Mouse (Mus musculus): ENCODE measurements around the gene Cyb561d2.

DNA sequence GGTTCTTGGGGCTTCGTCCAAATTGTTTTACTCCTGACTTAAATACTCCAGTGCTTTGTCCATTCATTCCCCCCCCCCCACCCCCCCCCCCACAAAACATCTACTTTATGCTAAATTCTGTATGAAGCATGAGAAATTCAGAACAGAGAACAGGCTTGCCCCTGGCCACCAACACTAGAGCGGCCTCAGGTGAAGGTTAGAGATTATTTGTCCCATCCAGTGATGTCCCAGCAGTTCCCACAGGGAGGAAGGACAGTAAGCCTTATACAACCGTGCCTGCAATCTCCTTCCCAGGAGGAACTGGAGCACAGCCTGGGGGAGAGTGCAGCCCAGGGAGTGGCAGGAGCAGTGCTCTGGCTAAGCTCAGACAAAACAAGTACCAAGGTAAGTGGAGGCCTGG is 36.6 kb upstream of the Cyb561d2 start, which contains the start of gene Naa80:
- TF ChIP-seq TAL1 (IDR thresholded peaks at IDR 0.05; ENCODE audit: low read length) (no peak), GATA1 (IDR thresholded peaks at IDR 0.05; ENCODE audit: low read length) (no peak)

Measured in erythroblast, embryonic 14.5 days (primary cell).